Mouse (Mus musculus): ENCODE results near the gene Limk2.

DNA sequence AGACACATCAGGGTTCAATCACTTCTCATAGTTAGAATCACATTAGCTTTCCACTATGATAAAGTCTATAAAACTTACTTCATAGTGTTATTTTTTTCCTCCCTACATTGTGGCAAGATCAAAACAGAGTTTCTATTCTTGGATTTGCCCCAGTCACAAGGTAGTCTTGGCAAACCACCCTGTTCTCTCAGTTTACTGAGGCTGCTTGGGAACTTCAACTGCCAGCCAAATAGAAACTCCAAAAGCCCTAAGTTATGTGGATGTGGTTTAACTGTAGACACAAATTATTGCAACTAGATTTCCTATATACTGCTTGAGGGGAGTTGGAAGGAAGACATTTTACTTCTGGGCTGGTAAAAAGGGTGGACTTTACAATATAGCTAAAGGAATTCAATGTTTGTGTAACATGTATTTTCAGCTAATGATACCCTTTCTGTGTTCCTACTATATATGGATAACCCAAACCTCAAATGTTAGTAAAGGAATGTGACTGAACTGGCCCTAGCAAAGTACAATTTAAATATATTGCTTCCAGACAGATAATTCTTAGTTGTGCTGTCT lies 79.0 kb downstream of the Limk2 start, which contains the start of gene Pik3ip1:
- TF ChIP-seq POLR2A (IDR thresholded peaks at IDR 0.05; ENCODE audit: borderline replicate concordance, low read depth, low read length) (no peak), CTCF (IDR thresholded peaks at IDR 0.05; ENCODE audit: low read depth, low read length) (no peak)
